Mouse (Mus musculus): Measurements from ENCODE around the gene Ttc9b. TPM values are rescaled to one million over a fixed set of nuclear protein-coding genes. Genes with fewer than 3 reads are reported as not detected.

The Ttc9b gene
- polyA plus RNA-seq, 2 experiments = 0.21 to 0.24 TPM

DNA sequence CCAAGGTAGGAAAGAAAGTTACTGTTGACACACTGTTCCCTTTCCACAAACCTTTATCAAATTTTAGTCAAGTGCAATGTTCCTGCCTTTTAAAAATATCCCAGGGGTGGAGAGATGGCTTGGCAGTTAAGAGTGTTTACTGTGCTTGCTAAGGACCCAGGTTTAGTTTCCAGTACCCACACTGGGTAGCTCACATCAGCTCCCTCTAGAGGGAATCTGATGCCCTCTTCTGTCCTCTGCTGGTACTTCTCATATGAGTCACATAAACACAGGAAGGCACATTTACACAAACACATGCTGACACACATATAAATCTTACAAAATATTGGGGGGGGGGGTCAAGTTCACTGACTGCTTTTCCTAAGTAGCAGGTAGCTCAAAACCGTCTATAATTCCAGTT lies 9.2 kb upstream of the Ttc9b start:
- Histone ChIP-seq H3K4me1 (ENCODE audit: control insufficient read depth, insufficient read depth, low read length) (no peaks in the 10 kb centered on the region), H3K27ac (replicated peaks; ENCODE audit: low read depth, low read length) (no peak overlapping the region), H3K9me3 (ENCODE audit: control insufficient read depth, low read length) (no peaks in the 10 kb centered on the region), H3K9ac (ENCODE audit: low read depth, low read length, severe bottlenecking) (no peak overlapping the region), H3K4me3 (replicated peaks; ENCODE audit: low read length) (no peak overlapping the region), H3K27me3 (ENCODE audit: control insufficient read depth, insufficient read depth, low read length) (no peaks in the 10 kb centered on the region), H3K4me2 (replicated peaks; ENCODE audit: low read depth, low read length, severe bottlenecking) (no peak overlapping the region), H3K36me3 (ENCODE audit: control insufficient read depth, insufficient read depth, low read length) (peaks cover 5% of the 10 kb centered on the region; the same call in 1 of the 2 replicates)
- no peak for TF ChIP-seq POLR2A (IDR thresholded peaks at IDR 0.05; ENCODE audit: borderline replicate concordance, extremely low read depth, insufficient read depth, insufficient read length)
- WGBS = 55% methylated on average over 1 of the region's 1 CpGs
- DNase-seq (ENCODE audit: low spot score) = no peak
- no peak for ATAC-seq (ENCODE audit: low FRiP score, low read depth)

DNA sequence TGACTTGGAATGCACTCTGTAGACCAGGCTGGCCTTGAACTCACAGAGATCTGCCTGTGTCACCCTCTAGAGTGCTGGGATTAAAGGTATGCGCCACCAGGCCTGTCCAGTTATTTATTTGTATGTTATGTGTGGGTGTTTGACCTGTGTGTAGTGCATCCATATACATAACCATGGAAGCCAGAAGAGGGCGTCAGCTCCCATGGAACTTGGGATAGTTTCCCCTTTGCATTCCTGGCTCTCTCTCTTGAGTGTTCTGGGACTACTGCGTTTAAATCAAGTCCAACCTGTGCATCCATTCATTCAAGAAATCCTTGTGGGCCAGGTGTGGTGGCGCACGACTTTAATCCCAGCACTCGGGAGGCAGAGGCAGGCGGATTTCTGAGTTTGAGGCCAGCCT lies 7.2 kb upstream of the Ttc9b start:
- TF ChIP-seq POLR2A (IDR thresholded peaks at IDR 0.05; ENCODE audit: borderline replicate concordance, extremely low read depth, insufficient read depth, insufficient read length) = no peak
- WGBS = 85% methylated on average over 7 of the region's 7 CpGs

DNA sequence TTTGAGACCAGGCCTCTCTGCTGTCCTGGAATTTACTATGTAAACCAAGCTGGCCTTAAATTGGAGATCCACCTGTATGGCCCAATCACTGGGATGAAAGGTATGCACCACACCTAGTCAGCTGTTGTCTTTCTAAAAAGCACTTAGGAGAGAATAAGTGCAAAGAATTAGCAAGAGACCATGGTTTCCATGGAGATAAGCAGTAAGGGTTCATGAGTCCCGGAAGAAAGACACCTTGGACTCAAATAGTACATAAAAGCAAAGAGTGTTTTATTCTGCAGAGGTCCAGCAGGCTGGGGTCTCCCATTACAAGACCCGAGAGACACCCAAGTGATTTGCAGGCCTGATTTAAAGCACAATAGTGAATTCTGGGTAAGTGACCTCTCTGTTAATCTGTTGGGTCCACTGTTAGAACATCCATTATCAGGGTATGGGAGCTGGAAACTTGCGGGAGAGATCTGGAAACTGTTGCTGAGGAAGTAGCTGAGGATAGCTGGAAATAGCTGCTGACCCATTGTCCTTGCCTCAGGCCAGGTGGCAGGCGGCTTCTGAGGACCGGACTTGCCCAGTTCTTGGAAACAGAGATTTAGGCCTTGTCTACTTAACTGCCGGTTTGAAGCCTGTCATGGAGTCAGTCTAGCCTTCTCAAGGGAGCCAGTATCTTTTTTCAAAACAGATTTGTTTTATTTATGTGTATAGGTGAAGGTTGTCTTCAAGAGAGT lies 6.3 kb upstream of the Ttc9b start:
- no peaks in the 10 kb centered on the region for H3K9me3 ChIP-seq (ENCODE audit: control insufficient read depth, low read length)

More for the DNA sequence above, 7.2 kb upstream of the Ttc9b start:
- DNase-seq (ENCODE audit: low spot score) (no peak), ATAC-seq (ENCODE audit: low FRiP score, low read depth) (no peak)
- no peak overlapping the region for H3K4me3 ChIP-seq (replicated peaks; ENCODE audit: low read length)
- no peak overlapping the region for H3K9ac ChIP-seq (ENCODE audit: low read depth, low read length, severe bottlenecking)
- H3K36me3 ChIP-seq (ENCODE audit: control insufficient read depth, insufficient read depth, low read length) = no peaks in the 10 kb centered on the region
- no peaks in the 10 kb centered on the region for H3K4me1 ChIP-seq (ENCODE audit: control insufficient read depth, insufficient read depth, low read length)
- no peaks in the 10 kb centered on the region for H3K9me3 ChIP-seq (ENCODE audit: control insufficient read depth, low read length)
- no peaks in the 10 kb centered on the region for H3K27me3 ChIP-seq (ENCODE audit: control insufficient read depth, insufficient read depth, low read length)
- H3K4me2 ChIP-seq (replicated peaks; ENCODE audit: low read depth, low read length, severe bottlenecking) = no peak overlapping the region
- H3K27ac ChIP-seq (replicated peaks; ENCODE audit: low read depth, low read length) = no peak overlapping the region

DNA sequence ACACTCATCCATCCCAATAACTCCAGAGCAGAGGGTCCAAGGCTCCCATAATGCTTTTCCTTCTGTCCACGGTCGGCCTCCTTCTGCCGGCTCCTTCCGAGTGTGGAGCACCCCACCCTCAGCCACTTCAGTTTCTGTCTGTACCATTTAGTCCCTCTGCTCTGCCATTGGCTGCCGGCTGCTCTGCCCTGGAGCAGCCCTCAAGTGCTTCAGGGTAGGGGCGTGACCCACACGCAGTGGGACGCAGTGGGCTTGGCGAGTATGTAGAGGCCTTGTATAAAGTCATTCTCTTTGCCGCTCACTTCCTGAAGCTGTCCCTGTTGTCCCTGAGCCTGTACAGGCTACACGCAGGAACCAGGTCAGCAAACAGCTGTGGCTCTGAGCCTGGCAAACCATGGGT lies 4.0 kb upstream of the Ttc9b start:
- no peaks in the 10 kb centered on the region for H3K36me3 ChIP-seq (ENCODE audit: control insufficient read depth, insufficient read depth, low read length)
- no peak overlapping the region for H3K4me3 ChIP-seq (replicated peaks; ENCODE audit: low read length)
- WGBS = 89% methylated on average over 11 of the region's 11 CpGs

More for the DNA sequence above, 6.3 kb upstream of the Ttc9b start:
- ATAC-seq (ENCODE audit: low FRiP score, low read depth) (no peak), DNase-seq (ENCODE audit: low spot score) (no peak)
- H3K4me3 ChIP-seq (replicated peaks; ENCODE audit: low read length) = no peak overlapping the region
- no peak overlapping the region for H3K27ac ChIP-seq (replicated peaks; ENCODE audit: low read depth, low read length)
- no peak overlapping the region for H3K9ac ChIP-seq (ENCODE audit: low read depth, low read length, severe bottlenecking)
- H3K4me1 ChIP-seq (ENCODE audit: control insufficient read depth, insufficient read depth, low read length) = no peaks in the 10 kb centered on the region
- WGBS = 89% methylated on average over 6 of the region's 6 CpGs
- no peak overlapping the region for H3K4me2 ChIP-seq (replicated peaks; ENCODE audit: low read depth, low read length, severe bottlenecking)
- H3K27me3 ChIP-seq (ENCODE audit: control insufficient read depth, insufficient read depth, low read length) = no peaks in the 10 kb centered on the region
- no peak for TF ChIP-seq POLR2A (IDR thresholded peaks at IDR 0.05; ENCODE audit: borderline replicate concordance, extremely low read depth, insufficient read depth, insufficient read length)
- H3K36me3 ChIP-seq (ENCODE audit: control insufficient read depth, insufficient read depth, low read length) = no peaks in the 10 kb centered on the region

DNA sequence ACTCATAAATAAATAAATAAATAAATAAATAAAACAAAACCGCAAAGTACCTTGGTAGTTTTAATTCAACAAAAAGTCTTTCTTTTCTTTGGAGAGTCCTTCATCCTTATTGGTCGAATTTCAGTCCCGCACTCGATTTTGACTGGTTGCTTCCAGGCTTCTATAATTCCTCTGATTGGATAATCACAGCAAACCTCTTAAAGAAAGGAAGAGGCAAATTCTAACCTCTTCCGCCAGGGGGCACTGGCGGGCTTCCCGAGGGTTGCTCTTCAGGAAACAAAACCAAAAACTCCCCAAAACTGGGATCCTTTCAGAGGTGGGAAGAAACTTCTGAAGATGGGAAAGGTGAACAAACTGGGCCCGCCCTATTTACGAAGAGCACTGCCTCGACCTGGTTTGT lies 2.8 kb upstream of the Ttc9b start:
- Histone ChIP-seq H3K36me3 (ENCODE audit: control insufficient read depth, insufficient read depth, low read length) (no peaks in the 10 kb centered on the region), H3K9me3 (ENCODE audit: control insufficient read depth, low read length) (no peaks in the 10 kb centered on the region), H3K27ac (replicated peaks; ENCODE audit: low read depth, low read length) (no peak overlapping the region), H3K4me1 (ENCODE audit: control insufficient read depth, insufficient read depth, low read length) (peaks cover 5% of the 10 kb centered on the region; the same call in 1 of the 2 replicates), H3K4me2 (replicated peaks; ENCODE audit: low read depth, low read length, severe bottlenecking) (no peak overlapping the region), H3K27me3 (ENCODE audit: control insufficient read depth, insufficient read depth, low read length) (peaks cover 31% of the 10 kb centered on the region), H3K9ac (ENCODE audit: low read depth, low read length, severe bottlenecking) (no peak overlapping the region), H3K4me3 (replicated peaks; ENCODE audit: low read length) (no peak overlapping the region)
- WGBS = 5% methylated on average over 10 of the region's 10 CpGs
- ATAC-seq (ENCODE audit: low FRiP score, low read depth) (no peak), DNase-seq (ENCODE audit: low spot score) (peak; percentile 84)
- no peak for TF ChIP-seq POLR2A (IDR thresholded peaks at IDR 0.05; ENCODE audit: borderline replicate concordance, extremely low read depth, insufficient read depth, insufficient read length)

More for the DNA sequence above, 4.0 kb upstream of the Ttc9b start:
- no peak for ATAC-seq (ENCODE audit: low FRiP score, low read depth)
- no peaks in the 10 kb centered on the region for H3K9me3 ChIP-seq (ENCODE audit: control insufficient read depth, low read length)
- no peak overlapping the region for H3K4me2 ChIP-seq (replicated peaks; ENCODE audit: low read depth, low read length, severe bottlenecking)
- no peak for TF ChIP-seq POLR2A (IDR thresholded peaks at IDR 0.05; ENCODE audit: borderline replicate concordance, extremely low read depth, insufficient read depth, insufficient read length)
- DNase-seq (ENCODE audit: low spot score) = no peak
- H3K27ac ChIP-seq (replicated peaks; ENCODE audit: low read depth, low read length) = no peak overlapping the region
- H3K27me3 ChIP-seq (ENCODE audit: control insufficient read depth, insufficient read depth, low read length) = peaks cover 21% of the 10 kb centered on the region
- H3K4me1 ChIP-seq (ENCODE audit: control insufficient read depth, insufficient read depth, low read length) = peaks cover 5% of the 10 kb centered on the region; the same call in 1 of the 2 replicates
- no peak overlapping the region for H3K9ac ChIP-seq (ENCODE audit: low read depth, low read length, severe bottlenecking)

Measured in limb, embryonic 14.5 days (tissue).